Mouse (Mus musculus) liver, embryonic 11.5 days (tissue): ENCODE measurements around the gene Gm20518. TPM values are rescaled to one million over a fixed set of nuclear protein-coding genes. Genes with fewer than 3 reads are reported as not detected.

Source experiments
- ATAC-seq: fragments of 200-750 bp; cut with Nextera tagmentation; replicated peaks from 2 replicates; pipeline ENCODE4 v1.8.0; 2017; ENCODE audit warnings: moderate number of reproducible peaks, mild to moderate bottlenecking, moderate TSS enrichment, moderate library complexity; ENCODE audit not compliant: low FRiP score
- DNase-seq: peaks from one replicate; pipeline ENCODE4 v3.0.0-alpha.2; 2017; ENCODE audit warnings: low spot score
- H3K27ac ChIP-seq: fragments of 300-500 bp; sonication (generic); 2 replicates; pipeline ENCODE4 v1.5.1; 2014; ENCODE audit warnings: mild to moderate bottlenecking, low read depth, low read length, control low read depth
- H3K27me3 ChIP-seq: fragments of 300-500 bp; sonication (generic); replicated peaks from 2 replicates; pipeline ENCODE4 v1.6.1; 2014; ENCODE audit warnings: low read length, mixed read lengths; ENCODE audit not compliant: control insufficient read depth, insufficient read depth
- H3K36me3 ChIP-seq: fragments of 300-500 bp; sonication (generic); 2 replicates; pipeline ENCODE4 v1.6.1; 2014; ENCODE audit warnings: mild to moderate bottlenecking, low read length, moderate library complexity, mixed read lengths; ENCODE audit not compliant: control insufficient read depth, insufficient read depth
- H3K4me1 ChIP-seq: fragments of 300-500 bp; sonication (generic); replicated peaks from 2 replicates; pipeline ENCODE4 v1.6.1; 2014; ENCODE audit warnings: low read length, mixed read lengths; ENCODE audit not compliant: control insufficient read depth, insufficient read depth
- H3K4me2 ChIP-seq: fragments of 300-500 bp; sonication (generic); 2 replicates; pipeline ENCODE4 v1.6.1; 2014; ENCODE audit warnings: mild to moderate bottlenecking, control low read depth, moderate library complexity
- H3K4me3 ChIP-seq: fragments of 300-500 bp; sonication (generic); 2 replicates; pipeline ENCODE4 v1.5.1; 2014; ENCODE audit warnings: low read depth, low read length, control low read depth
- H3K9ac ChIP-seq: fragments of 300-500 bp; sonication (generic); 2 replicates; pipeline ENCODE4 v1.6.1; 2014; ENCODE audit warnings: low read depth, low read length, control low read depth
- H3K9me3 ChIP-seq: fragments of 300-500 bp; sonication (generic); 2 replicates; pipeline ENCODE4 v1.6.1; 2016; ENCODE audit warnings: low read length, inconsistent platforms, mixed read lengths; ENCODE audit not compliant: control insufficient read depth
- WGBS: fragments of 180-500 bp; shearing (Covaris S2); extraction: QIAGEN DNeasy Blood & Tissue Kit; methylation state at CpG from one replicate; pipeline ENCODE4 v1.1.7; 2014; 5-methylcytosine and 5-hydroxymethylcytosine counted together
- polyA plus RNA-seq: library from polyadenylated mRNA; unstranded; fragments of >200 nt; fragmentation: Nextera tagmentation; extraction: Ambion mirVana; gene quantifications from 2 replicates; pipeline ENCODE4 v1.2.1, GENCODE M21; 2014

Gm20518 gene
- polyA plus RNA-seq, 1 experiment from 2014 or later: 0.18 TPM

DNA sequence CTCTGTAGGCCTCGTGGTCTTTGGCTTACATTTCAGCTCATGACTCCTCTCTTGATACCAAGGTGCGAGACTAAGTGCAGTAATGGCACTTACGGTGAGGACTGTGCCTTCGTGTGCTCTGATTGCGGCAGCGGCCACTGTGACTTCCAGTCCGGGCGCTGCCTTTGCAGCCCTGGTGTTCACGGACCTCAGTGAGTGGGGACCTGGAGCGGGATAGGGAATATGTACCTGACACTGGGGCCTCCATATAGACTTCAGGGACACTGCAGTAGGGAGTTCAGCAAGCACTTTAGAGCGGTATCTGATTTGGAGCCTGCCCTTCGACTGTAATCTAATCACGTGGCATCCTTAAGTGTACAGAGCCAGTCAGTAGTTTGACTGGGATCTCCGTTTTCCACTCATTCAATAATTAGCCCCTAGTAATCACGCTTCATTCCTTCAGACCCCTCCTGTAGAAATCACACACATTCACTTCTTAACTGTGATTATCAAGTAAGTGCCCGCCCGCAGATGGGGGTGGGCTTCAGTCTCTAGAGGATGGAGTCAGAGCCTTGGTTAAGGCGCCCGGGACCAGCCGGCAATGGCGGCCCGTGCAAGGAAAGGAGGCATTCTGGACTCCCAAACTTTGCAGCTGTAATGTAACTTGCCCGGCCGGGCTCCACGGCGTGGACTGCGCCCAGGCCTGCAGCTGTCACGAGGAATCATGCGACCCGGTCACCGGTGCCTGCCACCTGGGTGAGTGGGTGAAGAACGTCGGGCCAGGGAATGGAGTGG, 87.6 kb downstream of the Gm20518 start:
- no peak overlapping the region for H3K27ac ChIP-seq
- H3K27me3 ChIP-seq: peaks cover 99% of the 10 kb centered on the region
- ATAC-seq (no peak), DNase-seq (no peak)
- H3K9me3 ChIP-seq: no peaks in the 10 kb centered on the region
- H3K4me1 ChIP-seq: peaks cover 38% of the 10 kb centered on the region
- peak overlapping the region; percentile 66 for H3K4me2 ChIP-seq
- 13% methylated on average over 33 of the region's 33 CpGs for WGBS
- no peaks in the 10 kb centered on the region for H3K36me3 ChIP-seq
- H3K4me3 ChIP-seq: peak overlapping the region; percentile 38
- no peak overlapping the region for H3K9ac ChIP-seq

DNA sequence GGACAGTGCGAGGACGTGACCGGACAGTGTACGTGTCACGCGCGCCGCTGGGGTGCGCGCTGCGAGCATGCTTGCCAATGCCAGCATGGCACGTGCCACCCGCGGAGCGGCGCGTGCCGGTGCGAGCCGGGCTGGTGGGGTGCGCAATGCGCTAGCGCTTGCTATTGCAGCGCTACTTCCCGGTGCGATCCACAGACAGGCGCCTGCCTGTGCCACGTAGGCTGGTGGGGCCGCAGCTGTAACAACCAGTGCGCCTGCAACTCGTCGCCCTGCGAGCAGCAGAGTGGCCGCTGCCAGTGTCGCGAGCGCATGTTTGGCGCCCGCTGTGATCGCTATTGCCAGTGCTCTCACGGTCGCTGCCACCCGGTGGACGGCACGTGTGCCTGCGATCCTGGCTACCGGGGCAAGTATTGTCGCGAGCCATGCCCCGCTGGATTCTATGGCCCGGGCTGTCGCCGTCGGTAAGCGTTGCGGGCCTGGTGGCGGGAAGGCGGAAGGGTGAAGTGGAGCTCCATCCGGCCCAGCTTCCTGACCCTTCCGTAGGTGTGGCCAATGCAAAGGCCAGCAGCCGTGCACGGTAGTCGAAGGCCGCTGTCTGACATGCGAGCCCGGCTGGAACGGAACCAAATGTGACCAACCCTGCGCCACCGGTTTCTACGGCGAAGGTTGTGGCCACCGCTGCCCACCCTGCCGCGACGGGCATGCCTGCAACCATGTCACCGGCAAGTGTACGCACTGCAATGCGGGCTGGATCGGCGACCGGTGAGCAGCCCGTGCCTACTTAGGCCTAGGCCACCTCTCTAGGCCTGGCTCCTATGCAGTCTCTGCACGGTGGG, 88.4 kb downstream of the Gm20518 start:
- H3K36me3 ChIP-seq: no peaks in the 10 kb centered on the region
- H3K4me1 ChIP-seq: peaks cover 46% of the 10 kb centered on the region
- peaks cover 100% of the 10 kb centered on the region for H3K27me3 ChIP-seq
- WGBS: 4% methylated on average over 83 of the region's 83 CpGs
- peak; percentile 58 for DNase-seq
- H3K9me3 ChIP-seq: no peaks in the 10 kb centered on the region
- H3K4me2 ChIP-seq: peak overlapping the region; percentile 59
- no peak for ATAC-seq
- H3K27ac ChIP-seq: no peak overlapping the region
- peak overlapping the region; percentile 38 for H3K4me3 ChIP-seq
- peak overlapping the region; percentile 12; the same call in 1 of the 2 replicates for H3K9ac ChIP-seq

- no peak overlapping the region for H3K27ac ChIP-seq
- no peak for DNase-seq
- H3K4me1 ChIP-seq: peaks cover 47% of the 10 kb centered on the region
- H3K4me3 ChIP-seq: peak overlapping the region; percentile 38
- H3K9ac ChIP-seq: no peak overlapping the region
- ATAC-seq: no peak
- H3K4me2 ChIP-seq: peak overlapping the region; percentile 59
- WGBS: 13% methylated on average over 18 of the region's 18 CpGs
- H3K9me3 ChIP-seq: no peaks in the 10 kb centered on the region
- H3K27me3 ChIP-seq: peaks cover 100% of the 10 kb centered on the region
- no peaks in the 10 kb centered on the region for H3K36me3 ChIP-seq
Measured at GRCm38 (mm10) chr16:17802456-17802838, 89.0 kb downstream of the Gm20518 start.

DNA sequence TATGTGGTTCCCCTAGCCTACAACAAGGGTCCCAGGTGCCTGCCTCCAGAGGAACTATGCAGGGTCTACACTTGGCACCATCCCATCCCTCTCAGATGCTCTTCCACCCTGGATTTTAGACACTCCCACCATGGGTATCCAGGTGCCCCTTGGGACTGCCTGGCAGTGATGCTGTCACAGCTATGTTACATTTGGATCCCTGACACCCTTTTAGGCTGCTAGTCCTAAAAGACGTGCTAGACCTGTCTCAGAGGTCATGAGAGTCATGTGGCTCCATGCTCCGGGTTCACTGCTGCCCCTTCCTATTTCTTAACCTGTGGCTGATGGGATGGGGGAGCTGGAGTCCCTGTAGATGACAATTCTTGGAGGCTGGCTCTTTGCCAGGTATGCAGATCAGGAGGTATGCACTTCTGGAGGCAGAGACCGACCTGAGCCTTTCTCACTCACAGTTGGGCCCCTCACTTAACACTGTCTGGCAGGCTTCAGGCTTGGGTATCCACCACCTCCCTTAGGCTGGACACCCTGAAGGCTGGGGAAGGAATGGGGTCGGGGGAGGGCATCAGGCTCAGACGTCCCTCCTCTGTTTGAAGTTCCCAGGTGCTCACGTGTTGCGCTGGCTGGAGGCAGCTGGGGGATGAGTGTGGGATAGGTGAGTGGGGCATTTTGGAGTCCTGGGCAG, 89.6 kb downstream of the Gm20518 start:
- Histone ChIP-seq H3K9ac (no peak overlapping the region), H3K4me3 (peak overlapping the region; percentile 38; the same call in 1 of the 2 replicates), H3K27me3 (peaks cover 100% of the 10 kb centered on the region), H3K27ac (no peak overlapping the region), H3K4me2 (no peak overlapping the region), H3K36me3 (no peaks in the 10 kb centered on the region), H3K9me3 (no peaks in the 10 kb centered on the region), H3K4me1 (peaks cover 46% of the 10 kb centered on the region)
- no peak for DNase-seq
- WGBS: 8% methylated on average over 7 of the region's 7 CpGs
- no peak for ATAC-seq

DNA sequence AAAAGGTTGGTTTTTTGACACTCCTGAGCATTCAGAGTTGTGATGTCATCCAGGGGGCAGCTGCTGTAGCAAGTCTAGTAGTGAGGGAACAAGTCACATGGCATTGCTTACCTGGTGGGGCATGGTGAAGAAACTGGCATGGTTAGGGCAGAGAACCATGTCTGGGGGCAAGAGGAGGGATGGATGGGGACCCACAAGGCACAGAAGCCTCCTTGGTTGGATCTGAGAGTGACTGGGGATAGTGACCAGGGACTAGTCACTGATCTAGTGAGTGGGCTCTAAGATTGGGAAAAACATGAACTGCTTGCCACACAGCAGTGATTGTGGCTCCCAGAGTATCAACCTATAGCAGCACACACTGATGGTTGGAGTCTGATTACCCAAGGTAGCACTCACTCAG, 91.9 kb downstream of the Gm20518 start:
- Histone ChIP-seq H3K36me3 (no peaks in the 10 kb centered on the region), H3K9ac (no peak overlapping the region), H3K4me3 (no peak overlapping the region), H3K27ac (no peak overlapping the region), H3K4me2 (no peak overlapping the region), H3K4me1 (peaks cover 41% of the 10 kb centered on the region), H3K9me3 (no peaks in the 10 kb centered on the region), H3K27me3 (peaks cover 95% of the 10 kb centered on the region)
- DNase-seq (no peak), ATAC-seq (no peak)

DNA sequence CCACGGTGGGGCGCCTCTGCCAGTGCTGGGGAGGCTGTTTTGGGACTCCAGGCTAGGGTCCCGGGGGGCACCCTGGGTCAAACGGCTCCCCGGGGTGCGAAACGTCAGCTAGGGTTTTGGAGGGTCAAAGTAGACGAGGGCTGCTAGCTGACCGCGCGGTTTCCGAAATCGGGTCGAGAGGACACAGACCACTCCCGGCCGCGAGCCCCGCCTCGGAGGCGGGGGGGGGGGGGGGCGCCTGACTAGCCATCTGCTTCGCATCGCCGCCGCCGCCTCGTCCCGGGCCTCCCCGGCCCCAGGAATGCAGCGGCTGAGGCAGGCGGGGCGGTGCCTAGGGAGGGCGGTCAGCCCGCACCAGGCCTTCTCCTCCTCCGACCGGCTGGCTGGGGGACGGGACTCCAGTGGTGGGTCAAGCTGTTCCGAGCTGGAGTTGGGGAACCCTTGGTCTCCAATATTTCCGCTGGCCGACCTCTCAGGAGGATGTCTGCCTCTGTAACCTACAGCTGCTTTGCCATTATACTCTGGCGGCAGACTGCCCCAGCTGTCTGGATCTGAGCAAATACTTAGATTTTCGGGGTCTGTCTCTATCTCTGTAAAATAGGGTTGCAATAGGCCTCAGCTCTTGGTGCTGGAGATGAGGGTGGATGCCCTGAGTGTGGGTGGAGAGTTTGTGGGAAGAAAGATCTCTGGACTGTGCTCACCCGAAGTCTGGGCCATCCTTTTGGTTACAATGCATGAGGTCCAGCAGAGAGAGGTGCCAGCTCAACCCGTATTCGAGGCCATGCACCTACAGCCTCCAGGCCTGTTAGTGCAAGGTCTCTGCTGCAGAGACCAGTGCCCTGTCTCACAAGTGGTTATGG, 92.9 kb downstream of the Gm20518 start:
- Histone ChIP-seq H3K9me3 (no peaks in the 10 kb centered on the region), H3K27me3 (peaks cover 85% of the 10 kb centered on the region), H3K4me1 (peaks cover 30% of the 10 kb centered on the region), H3K4me3 (peak overlapping the region; percentile 62), H3K4me2 (peak overlapping the region; percentile 72), H3K27ac (peak overlapping the region; percentile 83; the same call in 1 of the 2 replicates), H3K36me3 (no peaks in the 10 kb centered on the region), H3K9ac (peak overlapping the region; percentile 66)
- ATAC-seq (no peak), DNase-seq (no peak)
- WGBS: 4% methylated on average over 37 of the region's 45 CpGs

DNA sequence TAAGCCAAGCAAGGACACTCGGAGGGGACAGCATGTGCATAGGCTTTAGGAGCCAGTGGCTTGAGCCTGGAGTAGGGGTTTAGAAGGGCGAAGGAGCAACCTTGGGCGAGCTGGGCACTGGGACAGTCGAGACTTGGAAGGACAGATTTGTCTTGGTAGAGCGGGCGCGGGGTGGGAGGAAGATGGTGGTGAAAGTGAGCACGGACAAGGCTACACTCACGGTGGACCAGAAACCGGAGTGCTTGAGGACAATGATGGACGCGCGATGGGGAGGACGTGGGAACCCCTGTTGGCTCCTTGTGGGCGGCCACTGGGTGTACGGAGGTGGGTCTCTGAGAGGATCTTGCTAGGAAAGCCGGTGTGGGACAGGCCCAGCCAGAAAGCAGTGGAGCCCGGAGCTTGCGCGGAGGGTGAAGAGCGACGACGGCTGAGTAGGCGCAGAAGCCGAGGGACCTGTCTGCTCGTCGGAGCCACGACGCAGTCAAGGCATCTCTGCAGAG, 93.6 kb downstream of the Gm20518 start:
- WGBS: 7% methylated on average over 29 of the region's 29 CpGs
- H3K36me3 ChIP-seq: no peaks in the 10 kb centered on the region
- no peak for ATAC-seq
- peak overlapping the region; percentile 72 for H3K4me2 ChIP-seq
- peak overlapping the region; percentile 83 for H3K27ac ChIP-seq
- H3K27me3 ChIP-seq: peaks cover 78% of the 10 kb centered on the region
- peak overlapping the region; percentile 66 for H3K9ac ChIP-seq
- DNase-seq: no peak
- peak overlapping the region; percentile 62 for H3K4me3 ChIP-seq
- H3K9me3 ChIP-seq: no peaks in the 10 kb centered on the region
- peaks cover 24% of the 10 kb centered on the region for H3K4me1 ChIP-seq
